Mouse (Mus musculus) skeletal muscle tissue, adult 2 months (tissue): Measurements from ENCODE around the gene Slc29a2.
"Not testable (repeated sequence)": the region's sequence is repeated elsewhere in the genome, so short reads cannot be mapped to it uniquely, and the experiment has no call there.

Experiments
- DNase-seq: peaks from one replicate; pipeline ENCODE4 v3.0.0-alpha.2; 2012; ENCODE audit warnings: low read depth, low spot score

Slc29a2 gene

GRCm38 (mm10) chr19:5023621-5024479 is at the start of gene Slc29a2:
Gene Slc29a2 (plus strand): TSS chr19:5023860.
- peak; percentile 84 for DNase-seq

GRCm38 (mm10) chr19:4981767-4982166 is 41.9 kb upstream of the Slc29a2 start:
- peak; percentile 60 for DNase-seq

GRCm38 (mm10) chr19:4989013-4989412 is 34.6 kb upstream of the Slc29a2 start:
- DNase-seq, result peak; percentile 85

GRCm38 (mm10) chr19:4989434-4990255 is 34.0 kb upstream of the Slc29a2 start:
- DNase-seq, result no peak

GRCm38 (mm10) chr19:4990256-4990625 is 33.4 kb upstream of the Slc29a2 start, which contains the start of gene Npas4:
Gene Npas4 (minus strand): TSS chr19:4990316.
- no peak for DNase-seq

GRCm38 (mm10) chr19:4990716-4991115 is 32.9 kb upstream of the Slc29a2 start:
- no peak for DNase-seq

GRCm38 (mm10) chr19:4992371-4992770 is 31.3 kb upstream of the Slc29a2 start:
- DNase-seq, result peak; percentile 23

- peak; percentile 83 for DNase-seq
Measured at GRCm38 (mm10) chr19:4992904-4993303, 30.8 kb upstream of the Slc29a2 start.

- DNase-seq, result no peak
Measured at GRCm38 (mm10) chr19:4994043-4994442, 29.6 kb upstream of the Slc29a2 start.

- no peak for DNase-seq
Measured at GRCm38 (mm10) chr19:4999445-5000140, 24.1 kb upstream of the Slc29a2 start.

- DNase-seq, result peak; percentile 54
Measured at GRCm38 (mm10) chr19:5001666-5002406, 21.8 kb upstream of the Slc29a2 start.

- DNase-seq, result not testable (repeated sequence)
Measured at GRCm38 (mm10) chr19:5003644-5004043, 20.0 kb upstream of the Slc29a2 start.

GRCm38 (mm10) chr19:5004925-5005324 is 18.7 kb upstream of the Slc29a2 start:
- no peak for DNase-seq

- no peak for DNase-seq
Measured at GRCm38 (mm10) chr19:5013138-5013537, 10.5 kb upstream of the Slc29a2 start.

GRCm38 (mm10) chr19:5014961-5015398 is 8.7 kb upstream of the Slc29a2 start:
- DNase-seq, result no peak

- DNase-seq, result no peak
Measured at GRCm38 (mm10) chr19:5016221-5016742, 7.4 kb upstream of the Slc29a2 start.

GRCm38 (mm10) chr19:5016782-5017181 is 6.9 kb upstream of the Slc29a2 start:
- DNase-seq, result no peak

GRCm38 (mm10) chr19:5017611-5018010 is 6.0 kb upstream of the Slc29a2 start:
- no peak for DNase-seq

GRCm38 (mm10) chr19:5018191-5018590 is 5.5 kb upstream of the Slc29a2 start:
- no peak for DNase-seq

- DNase-seq, result no peak
Measured at GRCm38 (mm10) chr19:5021416-5021815, 2.2 kb upstream of the Slc29a2 start.

- DNase-seq, result no peak
Measured at GRCm38 (mm10) chr19:5026111-5026510, 2.5 kb downstream of the Slc29a2 start.
